Mouse (Mus musculus): ENCODE data around the gene Nsrp1.
"Not testable (repeated sequence)": the region's sequence is repeated elsewhere in the genome, so short reads cannot be mapped to it uniquely, and the experiment has no call there.

Gene Nsrp1

DNA sequence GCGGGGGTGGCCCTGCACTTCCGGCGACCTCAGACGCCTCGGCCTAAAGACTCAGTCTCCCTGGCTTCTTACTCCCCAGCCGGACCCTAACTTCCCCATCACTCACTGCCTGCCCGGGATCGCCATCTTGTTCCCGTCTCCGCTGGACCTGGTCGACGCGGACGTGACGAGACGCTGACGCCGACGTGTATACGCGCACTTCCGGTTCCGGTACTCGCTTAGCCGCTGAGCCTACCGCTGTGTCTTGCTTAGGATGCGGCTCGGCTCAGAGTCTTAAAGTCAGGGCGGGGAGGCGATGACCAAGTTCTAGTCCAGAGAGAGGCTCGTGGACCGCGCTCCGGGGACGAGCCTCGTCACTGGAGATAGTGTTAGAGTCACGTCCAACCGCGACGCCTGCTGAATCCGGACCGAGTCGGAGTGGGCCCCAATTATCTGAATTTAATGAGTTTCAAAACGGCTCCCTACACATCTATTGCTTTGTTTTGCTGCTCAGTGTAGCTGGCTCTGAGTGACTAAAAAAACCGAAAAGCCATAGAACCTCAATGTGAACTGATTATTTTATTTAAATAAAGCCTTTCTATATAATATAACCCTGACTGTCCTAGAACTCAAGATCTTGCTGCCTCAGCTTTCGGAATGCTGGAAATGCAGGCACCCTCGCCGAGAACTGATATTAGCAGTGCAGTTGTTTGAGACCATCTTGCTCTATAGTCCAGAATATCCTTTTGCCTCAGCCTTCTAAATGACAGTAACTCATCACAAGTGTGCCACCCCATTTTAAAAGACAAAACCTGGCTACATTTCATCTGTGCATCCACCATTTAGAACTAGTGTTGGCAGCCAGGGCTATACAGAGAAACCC, at the start of gene Nsrp1:
Nsrp1 (minus strand) TSS at position 163 of the 862 bp plus-strand sequence.
- peak; percentile 95 to 96 for DNase-seq

DNA sequence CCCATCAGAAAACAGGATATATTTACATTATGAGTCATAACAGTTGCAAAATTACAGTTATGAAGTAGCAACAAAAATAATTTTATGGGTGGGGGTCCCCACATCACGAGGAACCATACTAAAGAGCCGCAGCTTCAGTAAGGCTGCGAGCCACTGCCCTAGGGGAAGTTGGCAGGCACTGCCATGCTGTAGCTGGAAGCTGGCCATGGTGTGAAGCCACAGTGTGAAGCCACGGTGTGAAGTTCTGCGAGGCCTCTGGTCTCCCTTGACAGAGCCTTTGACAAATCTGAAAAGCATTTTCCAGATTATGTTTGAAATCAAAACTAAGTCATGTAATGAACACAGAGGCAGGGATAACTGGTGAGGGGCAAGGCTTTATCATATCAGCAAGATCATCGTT, 32.9 kb upstream of the Nsrp1 start:
- no peak for DNase-seq

GRCm38 (mm10) chr11:77108442-77108841, 30.2 kb upstream of the Nsrp1 start:
- no peak for DNase-seq

GRCm38 (mm10) chr11:77107872-77108271, 29.6 kb upstream of the Nsrp1 start:
- DNase-seq, result not testable (repeated sequence)

GRCm38 (mm10) chr11:77106961-77107360, 28.7 kb upstream of the Nsrp1 start:
- no peak for DNase-seq

DNA sequence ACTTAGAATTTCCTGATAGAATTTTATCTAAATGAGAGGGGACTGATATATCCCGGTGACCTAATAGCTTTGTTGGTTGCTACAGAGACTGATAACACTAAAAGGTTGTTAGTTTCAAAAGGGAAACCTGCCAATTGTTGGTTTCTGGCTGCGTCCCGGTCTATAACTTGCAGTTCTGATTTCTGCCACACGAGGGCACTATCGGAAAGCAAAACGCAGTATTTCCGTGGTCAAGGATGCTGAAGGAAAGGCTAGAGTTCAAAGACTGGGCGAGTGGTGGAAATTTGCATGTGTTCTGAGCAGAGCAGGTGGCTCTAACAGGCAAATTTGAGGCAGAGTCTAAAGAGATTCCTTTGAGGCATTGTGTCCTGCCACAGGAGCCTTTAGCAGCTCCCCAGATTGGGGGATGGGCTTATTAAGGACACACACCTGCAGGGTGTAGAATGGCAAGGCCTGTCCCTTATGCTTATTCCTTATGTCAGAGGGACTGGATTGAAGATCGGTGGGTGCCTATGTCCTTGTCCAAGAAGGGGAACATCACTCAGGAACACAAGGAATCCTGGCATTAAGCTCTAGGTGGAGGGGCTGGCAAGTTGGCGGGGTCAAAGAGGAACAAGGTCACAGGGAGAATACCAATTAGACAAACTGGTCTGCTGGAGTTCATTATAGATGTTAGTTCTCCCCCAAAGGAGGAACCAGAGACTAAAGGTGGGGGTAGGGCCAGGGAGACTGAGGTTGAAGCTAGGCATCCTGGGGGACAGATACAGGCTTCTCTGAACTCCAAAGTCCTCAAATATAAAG, 22.1 kb upstream of the Nsrp1 start:
- peak; percentile 88 for DNase-seq

GRCm38 (mm10) chr11:77098332-77098972, 20.2 kb upstream of the Nsrp1 start:
- DNase-seq, result no peak

DNA sequence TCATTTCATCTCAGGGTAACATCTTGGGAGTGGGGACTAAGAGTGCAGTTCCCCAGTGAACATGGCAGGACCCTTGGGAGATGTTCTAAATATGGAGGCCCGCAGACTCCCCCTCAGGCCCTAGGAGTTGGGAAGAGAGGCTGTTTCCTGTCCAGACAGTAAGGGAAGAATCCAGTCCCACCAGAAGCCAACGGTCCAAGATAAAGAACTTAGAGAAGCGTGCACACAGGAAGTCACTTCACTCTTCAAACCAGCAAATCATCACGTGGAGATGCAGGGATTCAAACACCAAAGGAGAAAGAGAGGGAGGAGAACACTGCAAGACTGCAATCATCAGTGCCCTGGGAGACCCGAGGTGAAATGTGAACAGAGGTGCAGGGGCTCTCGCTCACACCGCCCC, 18.8 kb upstream of the Nsrp1 start:
- peak in 1 of 2 experiments; percentile 26 for DNase-seq

GRCm38 (mm10) chr11:77096581-77096980, 18.3 kb upstream of the Nsrp1 start:
- DNase-seq, result peak; percentile 41 to 47

DNA sequence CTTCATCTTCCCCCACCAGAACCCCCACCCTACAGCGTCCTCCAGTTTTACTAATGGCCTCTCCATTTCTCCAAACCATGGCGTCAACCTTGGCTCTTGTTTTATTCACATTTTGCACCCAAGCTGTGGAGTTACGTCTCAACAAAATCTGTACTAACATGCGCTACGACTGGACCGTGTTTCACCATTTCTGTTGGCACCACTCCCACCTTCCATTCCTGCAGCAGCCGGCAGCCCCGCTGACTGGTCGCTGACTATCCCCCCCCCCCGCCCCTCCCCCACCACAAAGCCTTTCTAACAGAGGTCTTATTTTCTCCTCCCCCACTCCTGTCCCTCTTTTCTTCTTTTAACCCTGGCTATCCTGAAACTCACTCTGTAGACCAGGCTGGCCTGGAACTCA, 17.0 kb upstream of the Nsrp1 start:
- DNase-seq, result peak in 1 of 2 experiments; percentile 46

GRCm38 (mm10) chr11:77094136-77094535, 15.9 kb upstream of the Nsrp1 start:
- DNase-seq, result peak; percentile 33 to 52

DNA sequence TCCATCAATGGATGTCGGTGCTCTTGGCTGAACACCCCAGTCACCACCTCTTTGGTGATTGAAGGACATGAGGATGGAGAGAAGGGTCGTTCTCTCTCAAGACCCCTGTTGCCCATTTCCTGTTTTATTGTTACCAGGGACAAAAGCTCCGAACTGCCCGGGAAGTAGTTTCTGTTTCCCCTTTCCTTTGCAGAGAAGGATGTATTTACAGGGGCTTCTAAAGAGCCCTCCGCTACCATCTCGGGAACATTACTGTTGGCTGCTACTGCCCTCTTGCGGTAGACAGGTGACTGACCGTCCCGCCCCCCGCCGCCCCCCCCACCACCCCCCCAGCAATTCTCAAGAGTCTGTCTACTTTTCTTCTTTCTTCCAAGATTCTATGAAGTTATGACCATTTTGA, 15.0 kb upstream of the Nsrp1 start:
- DNase-seq, result peak; percentile 70 to 76

GRCm38 (mm10) chr11:77089162-77089561, 10.9 kb upstream of the Nsrp1 start:
- no peak for DNase-seq

DNA sequence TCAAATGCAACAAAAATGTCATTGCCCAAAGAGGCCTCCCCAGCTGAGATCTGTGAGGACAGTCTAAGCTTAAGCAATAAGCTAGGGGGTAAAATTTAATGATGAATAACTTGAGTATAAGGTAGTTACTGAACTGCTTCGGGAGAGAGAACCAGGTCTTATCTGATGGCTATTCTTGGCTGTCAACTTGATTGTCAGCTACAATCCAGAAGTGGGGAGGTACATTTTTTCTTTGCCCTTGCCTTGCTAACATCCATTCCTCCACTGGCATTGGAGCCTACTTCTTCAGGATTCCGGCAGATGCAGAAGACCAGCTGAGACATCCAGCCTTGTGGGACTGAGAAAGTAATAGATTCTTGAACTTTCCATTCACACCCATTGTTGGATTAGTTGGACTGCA, 8.8 kb upstream of the Nsrp1 start:
- DNase-seq, result no peak

GRCm38 (mm10) chr11:77084001-77084682, 5.9 kb upstream of the Nsrp1 start:
- DNase-seq, result no peak

GRCm38 (mm10) chr11:77079361-77079760, 1.1 kb upstream of the Nsrp1 start:
- DNase-seq, result no peak

- DNase-seq, result peak; percentile 24 to 58
Observed at GRCm38 (mm10) chr11:77077792-77078191, 443 bp downstream of the Nsrp1 start.

DNA sequence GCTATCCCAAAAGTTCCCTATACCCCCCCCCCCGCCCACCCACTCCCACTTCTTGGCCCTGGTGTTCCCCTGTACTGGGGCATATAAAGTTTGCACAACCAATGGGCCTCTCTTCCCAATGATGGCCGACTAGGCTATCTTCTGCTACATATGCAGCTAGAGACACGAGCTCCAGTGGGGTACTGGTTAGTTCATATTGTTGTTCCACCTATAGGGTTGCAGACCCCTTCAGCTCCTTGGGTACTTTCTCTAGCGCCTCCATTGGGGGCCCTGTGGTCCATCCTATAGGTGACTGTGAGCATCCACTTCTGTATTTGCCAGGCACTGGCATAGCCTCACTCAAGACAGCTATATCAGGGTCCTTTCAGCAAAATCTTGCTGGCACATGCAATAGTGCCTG, 904 bp downstream of the Nsrp1 start:
- DNase-seq, result not testable (repeated sequence)

- peak; percentile 56 to 57 for DNase-seq
Observed at GRCm38 (mm10) chr11:77070721-77071120, 7.5 kb downstream of the Nsrp1 start.

GRCm38 (mm10) chr11:77068825-77069224, 9.4 kb downstream of the Nsrp1 start:
- no peak for DNase-seq

DNA sequence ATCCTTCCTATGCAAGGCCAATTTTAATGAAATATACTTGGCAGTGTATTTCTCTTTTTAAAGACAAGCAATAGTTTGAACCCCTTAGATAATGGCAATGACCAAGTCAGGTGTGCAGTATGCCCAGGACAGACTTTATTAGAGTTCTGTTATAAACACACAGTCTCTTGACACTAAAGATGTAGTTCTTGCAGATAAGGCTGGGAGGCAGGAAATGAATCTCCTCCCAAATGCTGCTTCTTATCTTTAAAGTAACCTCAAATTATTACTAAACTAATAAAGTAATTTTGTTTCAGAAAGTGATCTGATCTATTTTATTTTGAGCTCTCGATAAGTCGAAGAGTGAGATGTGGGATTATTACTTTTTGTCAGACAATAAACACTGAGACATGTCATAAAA, 14.8 kb downstream of the Nsrp1 start:
- no peak for DNase-seq

- peak; percentile 16 to 22 for DNase-seq
Observed at GRCm38 (mm10) chr11:77061951-77062350, 16.3 kb downstream of the Nsrp1 start.

DNA sequence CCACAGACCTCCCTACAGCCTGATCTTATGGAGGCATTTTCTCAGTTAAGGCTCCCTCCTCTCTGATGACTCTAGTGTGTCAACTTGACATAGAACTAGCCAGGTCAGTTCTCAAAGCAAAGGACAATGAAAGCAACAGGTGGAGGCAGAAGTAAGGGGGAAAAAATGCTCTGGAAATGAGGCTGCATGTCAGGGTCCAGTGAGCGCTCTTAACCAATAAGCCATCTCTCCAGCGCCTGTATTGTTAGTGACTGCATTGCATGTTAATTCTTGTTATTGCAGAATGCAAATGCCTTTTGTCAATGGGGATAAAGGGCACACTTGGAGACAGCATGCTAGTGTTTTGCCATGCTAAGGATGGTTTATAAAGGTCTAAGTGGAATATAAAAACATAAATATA, 35.4 kb downstream of the Nsrp1 start:
- no peak for DNase-seq

Measured in kidney, postnatal 4 days (tissue).